Mouse (Mus musculus) hindbrain, embryonic 10.5 days (tissue): ENCODE measurements at regions not wholly inside any gene's neighbourhood (a gene's known extent, or its start where the extent isn't known, plus 50 kb on each side); places are given as distances from the start of the nearest gene placed in this dataset.

Experiments used
- DNase-seq: peaks from one replicate; pipeline ENCODE4 v3.0.0-alpha.2; 2017; ENCODE audit warnings: low spot score
- H3K27ac ChIP-seq: fragments of 300-500 bp; sonication (generic); 2 replicates; pipeline ENCODE4 v1.5.1; 2016; ENCODE audit warnings: mild to moderate bottlenecking, moderate library complexity
- H3K27me3 ChIP-seq: fragments of 300-500 bp; sonication (generic); 2 replicates; pipeline ENCODE4 v1.6.1; 2016; ENCODE audit warnings: mild to moderate bottlenecking; ENCODE audit not compliant: poor library complexity, insufficient read depth, severe bottlenecking
- H3K36me3 ChIP-seq: fragments of 300-500 bp; sonication (generic); 2 replicates; pipeline ENCODE4 v1.6.1; 2016; ENCODE audit warnings: mild to moderate bottlenecking, moderate library complexity
- H3K4me1 ChIP-seq: fragments of 300-500 bp; sonication (generic); replicated peaks from 2 replicates; pipeline ENCODE4 v1.6.1; 2016; ENCODE audit warnings: mild to moderate bottlenecking
- H3K4me3 ChIP-seq: fragments of 300-500 bp; sonication (generic); 2 replicates; pipeline ENCODE4 v1.5.1; 2016; ENCODE audit warnings: mild to moderate bottlenecking, moderate library complexity
- H3K9me3 ChIP-seq: fragments of 300-500 bp; sonication (generic); 2 replicates; pipeline ENCODE4 v1.6.1; 2016; ENCODE audit warnings: mild to moderate bottlenecking, moderate library complexity
- WGBS: fragments of 180-500 bp; shearing (Covaris S2); methylation state at CpG from one replicate; pipeline ENCODE4 v1.1.7; 2016; 5-methylcytosine and 5-hydroxymethylcytosine counted together

DNA sequence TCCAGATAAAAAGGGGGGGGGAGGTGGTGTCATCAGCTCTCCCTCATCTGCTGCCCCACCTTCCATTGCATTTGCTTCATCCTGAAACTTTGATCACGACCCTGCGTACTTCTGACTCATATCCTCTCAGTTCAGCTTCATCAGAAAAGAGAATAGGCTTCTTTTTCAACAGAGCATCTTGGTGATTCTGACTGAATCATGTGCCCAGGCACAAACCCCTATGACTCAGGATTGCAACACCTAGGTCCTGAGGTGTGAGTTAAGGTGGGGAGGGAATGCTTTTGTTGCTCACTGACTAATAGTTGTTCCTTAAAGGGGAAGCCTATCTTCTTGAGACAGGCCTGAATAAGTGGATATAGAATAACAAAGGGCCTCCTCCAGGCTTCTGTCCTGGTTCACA lies 269.2 kb upstream of the Tank start:
- 81% methylated on average over 2 of the region's 2 CpGs for WGBS
- no peaks in the 10 kb centered on the region for H3K36me3 ChIP-seq
- H3K9me3 ChIP-seq, result no peaks in the 10 kb centered on the region
- H3K27ac ChIP-seq, result no peak overlapping the region
- no peaks in the 10 kb centered on the region for H3K4me1 ChIP-seq
- H3K4me3 ChIP-seq, result no peak overlapping the region
- no peak for DNase-seq
- no peaks in the 10 kb centered on the region for H3K27me3 ChIP-seq

DNA sequence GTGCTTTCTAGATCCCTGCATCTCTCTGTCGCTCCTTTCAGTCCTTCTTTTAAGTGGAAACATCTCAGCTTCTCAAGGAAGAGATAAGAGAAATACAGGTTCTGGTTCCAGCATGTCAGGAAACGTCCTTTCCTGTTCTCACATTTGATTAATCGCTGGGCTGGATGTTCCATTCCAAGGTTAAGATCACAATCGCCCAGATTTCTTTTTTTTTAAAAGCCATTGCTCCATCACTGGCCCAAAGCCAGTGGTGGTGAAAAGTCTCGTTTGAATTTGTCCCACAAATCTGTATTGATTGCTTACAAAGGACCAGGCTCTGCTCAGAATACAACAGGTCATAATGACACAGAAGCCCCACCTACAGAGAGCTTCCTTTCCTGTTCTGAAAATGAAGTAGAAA lies 281.2 kb upstream of the Tank start:
- Histone ChIP-seq H3K36me3 (no peaks in the 10 kb centered on the region), H3K4me1 (no peaks in the 10 kb centered on the region), H3K9me3 (no peaks in the 10 kb centered on the region), H3K4me3 (no peak overlapping the region), H3K27ac (no peak overlapping the region), H3K27me3 (no peaks in the 10 kb centered on the region)
- 79% methylated on average over 5 of the region's 5 CpGs for WGBS
- no peak for DNase-seq

DNA sequence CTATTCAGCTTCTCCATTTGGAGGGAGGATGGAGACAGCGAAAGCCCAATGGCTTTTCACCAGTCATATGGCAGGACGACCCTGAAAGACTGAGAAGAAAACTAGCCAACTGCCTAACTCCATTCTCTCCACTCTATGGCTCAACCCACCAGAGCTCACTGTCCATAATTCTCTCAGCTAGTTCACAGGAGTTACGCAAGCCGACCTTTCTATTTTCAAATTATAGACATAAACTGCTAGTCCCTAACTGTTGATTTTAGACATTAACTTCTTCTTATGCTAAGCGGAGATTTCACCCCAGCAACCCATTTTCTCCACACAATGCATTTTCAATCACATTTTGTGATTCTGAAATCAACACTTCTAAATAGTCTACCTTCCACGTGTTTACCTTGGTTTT lies 281.8 kb upstream of the Tank start:
- Histone ChIP-seq H3K36me3 (no peaks in the 10 kb centered on the region), H3K27ac (no peak overlapping the region), H3K27me3 (no peaks in the 10 kb centered on the region), H3K4me3 (no peak overlapping the region), H3K4me1 (no peaks in the 10 kb centered on the region), H3K9me3 (no peaks in the 10 kb centered on the region)
- 85% methylated on average over 6 of the region's 6 CpGs for WGBS
- DNase-seq, result no peak

DNA sequence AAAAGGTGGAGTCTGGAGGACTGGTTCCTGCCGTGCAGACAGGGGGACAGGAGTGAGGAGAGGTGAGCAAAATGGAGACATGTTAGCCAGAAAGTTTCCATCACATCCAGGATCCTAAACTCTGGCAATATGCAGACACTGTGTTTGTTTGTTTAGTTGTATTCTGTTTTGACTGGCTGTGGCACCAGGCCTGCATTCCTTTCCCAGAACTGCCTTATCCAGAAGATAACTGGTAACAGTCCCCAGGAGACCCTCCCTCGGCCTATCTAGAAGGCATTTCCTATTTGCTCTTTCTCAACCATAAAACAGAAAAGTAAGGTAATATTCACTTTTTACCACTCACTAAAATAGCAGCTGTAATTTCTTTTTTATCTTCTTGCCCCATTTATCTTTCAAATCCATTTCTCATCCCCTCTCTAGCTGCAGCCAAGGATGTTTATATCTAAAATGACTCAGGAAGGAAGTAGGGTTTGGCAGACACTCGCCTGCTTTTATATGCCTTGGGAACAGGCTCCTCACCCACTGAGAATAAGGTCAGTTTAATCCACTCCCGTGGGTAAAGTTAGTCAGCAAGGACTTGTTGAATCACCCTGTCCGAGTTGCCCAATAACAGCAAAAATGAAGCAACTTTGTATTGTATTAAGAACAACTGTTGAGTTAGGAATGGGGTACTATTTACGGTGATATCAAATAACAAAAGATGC lies 283.0 kb upstream of the Tank start:
- Histone ChIP-seq H3K4me3 (no peak overlapping the region), H3K27ac (no peak overlapping the region), H3K4me1 (no peaks in the 10 kb centered on the region), H3K36me3 (no peaks in the 10 kb centered on the region), H3K27me3 (no peaks in the 10 kb centered on the region), H3K9me3 (no peaks in the 10 kb centered on the region)
- WGBS, result 72% methylated on average over 6 of the region's 6 CpGs
- no peak for DNase-seq

DNA sequence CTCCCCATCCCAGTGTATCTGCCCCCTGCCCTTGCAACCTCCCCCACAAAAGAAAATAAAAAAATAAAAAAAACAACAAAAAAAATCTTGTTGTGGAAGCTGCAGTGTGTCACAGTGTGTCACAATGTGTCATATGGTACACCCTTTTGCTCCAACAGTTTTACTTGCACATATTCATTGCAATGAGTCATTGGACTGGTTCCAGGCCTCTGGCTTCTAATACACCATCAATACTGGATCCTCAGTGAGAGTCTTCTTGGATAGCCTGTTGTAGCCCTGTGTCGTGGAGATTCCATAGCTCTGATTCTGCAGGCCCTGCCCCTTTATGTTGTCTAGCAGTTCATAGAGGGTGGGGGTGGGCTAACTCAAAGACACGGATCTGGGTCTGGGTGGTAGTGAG lies 290.1 kb upstream of the Tank start:
- WGBS, result 77% methylated on average over 2 of the region's 2 CpGs
- H3K4me1 ChIP-seq, result no peaks in the 10 kb centered on the region

DNA sequence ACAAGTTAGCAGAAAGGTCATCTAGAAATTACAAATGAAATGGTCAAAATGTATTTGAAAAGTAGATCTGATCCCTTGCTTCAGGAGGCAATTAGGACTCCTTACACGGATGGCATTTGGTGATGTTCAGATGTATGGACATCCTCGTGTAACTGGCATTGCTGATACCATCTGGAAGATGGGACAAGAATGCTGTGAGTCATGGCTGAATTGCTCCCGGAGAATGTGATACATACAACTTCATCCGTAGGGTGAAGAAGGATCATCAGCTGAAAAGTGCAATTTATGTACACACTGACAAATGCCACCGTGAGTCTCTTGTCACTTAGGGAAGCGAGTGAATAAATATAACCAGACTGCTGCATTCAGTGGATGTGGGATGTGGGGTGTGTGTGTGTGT lies 293.7 kb upstream of the Tank start:
- Histone ChIP-seq H3K4me1 (no peaks in the 10 kb centered on the region), H3K4me3 (no peak overlapping the region)
- no peak for DNase-seq

More for the DNA sequence above, 290.1 kb upstream of the Tank start:
- no peak for DNase-seq
- Histone ChIP-seq H3K27me3 (no peaks in the 10 kb centered on the region), H3K4me3 (no peak overlapping the region), H3K36me3 (no peaks in the 10 kb centered on the region), H3K27ac (no peak overlapping the region), H3K9me3 (no peaks in the 10 kb centered on the region)

DNA sequence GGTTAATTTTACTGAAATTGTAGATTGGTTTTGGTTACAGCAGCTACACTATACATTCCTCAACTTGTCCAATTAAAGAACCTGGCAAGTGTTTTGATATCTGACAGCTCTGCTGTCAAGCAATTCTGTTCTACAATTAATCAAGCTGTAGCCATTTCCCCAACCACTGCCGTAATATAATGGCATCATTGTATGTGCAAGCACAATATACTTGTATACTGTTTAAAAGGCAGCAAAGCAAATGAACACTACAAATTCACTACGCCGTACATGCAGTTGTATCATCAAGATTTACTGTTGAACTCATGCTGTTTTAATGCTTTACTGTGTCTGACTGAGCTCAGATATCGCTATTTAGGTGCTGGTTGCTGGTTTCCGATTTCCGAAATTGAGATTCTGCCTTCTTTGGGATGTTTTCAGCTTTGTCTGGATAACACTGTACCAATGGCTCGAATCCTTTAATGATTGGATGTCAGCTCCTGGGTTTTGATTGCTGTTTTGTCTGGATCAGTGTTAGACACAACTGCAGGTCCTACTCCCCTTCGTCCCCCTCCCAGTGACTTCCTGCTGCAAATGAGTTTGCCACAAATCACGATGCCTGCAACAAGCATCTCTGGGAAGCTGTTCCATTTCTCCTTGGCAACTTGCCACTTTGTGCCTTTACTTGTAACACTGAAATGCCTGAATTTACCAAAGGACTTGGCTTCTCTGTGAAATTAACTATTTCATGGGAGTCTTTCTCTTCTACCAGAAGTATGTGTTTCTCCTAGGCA lies 294.4 kb upstream of the Tank start:
- Histone ChIP-seq H3K27ac (no peak overlapping the region), H3K4me3 (no peak overlapping the region), H3K4me1 (no peaks in the 10 kb centered on the region), H3K9me3 (no peaks in the 10 kb centered on the region), H3K36me3 (no peaks in the 10 kb centered on the region), H3K27me3 (no peaks in the 10 kb centered on the region)
- DNase-seq, result no peak
- whole genome bisulfite sequencing, result 90% methylated on average over 9 of the region's 9 CpGs

More for the DNA sequence above, 293.7 kb upstream of the Tank start:
- WGBS, result 90% methylated on average over 6 of the region's 6 CpGs
- H3K9me3 ChIP-seq, result no peaks in the 10 kb centered on the region
- no peaks in the 10 kb centered on the region for H3K27me3 ChIP-seq
- no peak overlapping the region for H3K27ac ChIP-seq
- no peaks in the 10 kb centered on the region for H3K36me3 ChIP-seq

DNA sequence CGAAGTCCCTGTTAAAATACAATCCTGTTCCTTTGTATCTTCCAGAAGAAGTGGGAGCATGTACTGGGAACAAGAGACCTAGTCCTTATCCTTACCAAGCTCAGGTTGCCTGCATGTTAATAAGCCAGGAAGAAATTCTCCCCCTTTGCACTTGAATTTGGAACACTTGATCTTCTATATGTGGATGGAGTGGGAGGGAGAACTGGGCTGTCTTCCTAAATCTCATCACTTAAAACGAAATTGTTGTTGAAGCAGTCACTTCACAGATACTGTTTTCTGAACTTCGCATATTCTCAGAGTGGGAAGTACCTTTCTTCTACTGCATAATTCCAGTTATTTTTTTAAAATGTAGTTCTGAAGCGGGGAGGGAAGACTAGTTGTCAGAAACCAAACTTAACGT lies 305.7 kb upstream of the Tank start:
- Histone ChIP-seq H3K27ac (no peak overlapping the region), H3K4me1 (no peaks in the 10 kb centered on the region), H3K9me3 (no peaks in the 10 kb centered on the region), H3K27me3 (no peaks in the 10 kb centered on the region), H3K36me3 (no peaks in the 10 kb centered on the region), H3K4me3 (no peak overlapping the region)
- WGBS, result 86% methylated on average over 5 of the region's 5 CpGs
- DNase-seq, result no peak

DNA sequence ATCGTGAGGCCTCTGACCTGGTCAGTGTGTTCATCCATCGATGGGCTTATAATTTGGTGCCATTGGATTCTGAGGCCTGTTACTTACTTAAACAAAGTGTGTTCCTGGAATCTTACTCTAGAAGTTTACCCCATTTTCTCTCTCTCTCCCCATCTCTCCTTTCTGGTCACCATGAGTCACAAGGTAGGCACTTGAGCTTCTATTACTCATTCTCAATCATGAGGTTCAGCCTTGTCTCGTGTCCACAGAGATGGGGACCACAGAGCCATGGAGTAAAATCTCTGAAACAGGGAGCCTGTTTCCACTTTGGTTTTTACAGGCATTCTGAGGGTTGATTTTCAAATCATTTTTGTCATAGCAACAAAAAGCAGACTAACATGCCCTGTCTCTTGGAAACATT lies 304.7 kb upstream of the Rbms1 start:
- WGBS, result 93% methylated on average over 3 of the region's 3 CpGs
- Histone ChIP-seq H3K27ac (no peak overlapping the region), H3K4me1 (no peaks in the 10 kb centered on the region), H3K4me3 (no peak overlapping the region), H3K36me3 (no peaks in the 10 kb centered on the region), H3K9me3 (no peaks in the 10 kb centered on the region), H3K27me3 (no peaks in the 10 kb centered on the region)
- no peak for DNase-seq

DNA sequence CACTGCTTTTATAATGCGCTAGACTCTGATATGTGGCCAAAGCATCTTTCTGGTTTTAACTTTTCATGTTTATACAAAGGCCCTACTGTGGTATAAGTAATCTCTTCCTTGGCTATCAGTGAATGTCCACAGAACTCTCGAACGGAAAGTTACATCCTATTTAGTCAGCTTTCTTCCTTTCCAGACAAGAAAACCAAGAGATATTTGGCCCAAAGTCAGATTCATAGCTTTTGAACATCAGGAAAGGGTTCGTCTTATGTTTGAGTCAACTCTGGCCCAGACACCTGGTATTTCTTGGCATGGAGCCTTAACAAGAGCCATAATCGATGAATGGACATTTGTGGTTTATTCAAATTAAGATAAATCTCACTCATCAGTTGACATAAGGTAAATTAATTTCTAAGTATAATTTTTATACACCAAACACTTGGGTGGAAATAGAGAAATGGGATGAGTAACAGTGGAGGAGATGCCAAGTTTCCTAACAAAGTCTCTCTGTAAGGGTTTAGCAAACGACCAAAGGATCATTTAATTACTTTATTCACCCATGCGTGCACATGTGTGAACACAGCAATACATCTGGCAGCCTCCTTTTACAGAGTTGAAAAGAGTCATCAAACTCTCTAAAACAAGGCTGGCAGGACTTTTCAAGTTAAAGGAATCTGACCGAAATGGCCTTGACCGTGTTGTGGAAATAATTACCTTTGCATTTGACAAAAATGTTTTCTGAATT lies 287.2 kb upstream of the Rbms1 start:
- Histone ChIP-seq H3K4me1 (peaks cover 11% of the 10 kb centered on the region), H3K36me3 (no peaks in the 10 kb centered on the region), H3K27me3 (no peaks in the 10 kb centered on the region), H3K9me3 (no peaks in the 10 kb centered on the region), H3K4me3 (no peak overlapping the region), H3K27ac (no peak overlapping the region)
- 77% methylated on average over 9 of the region's 9 CpGs for WGBS
- no peak for DNase-seq

DNA sequence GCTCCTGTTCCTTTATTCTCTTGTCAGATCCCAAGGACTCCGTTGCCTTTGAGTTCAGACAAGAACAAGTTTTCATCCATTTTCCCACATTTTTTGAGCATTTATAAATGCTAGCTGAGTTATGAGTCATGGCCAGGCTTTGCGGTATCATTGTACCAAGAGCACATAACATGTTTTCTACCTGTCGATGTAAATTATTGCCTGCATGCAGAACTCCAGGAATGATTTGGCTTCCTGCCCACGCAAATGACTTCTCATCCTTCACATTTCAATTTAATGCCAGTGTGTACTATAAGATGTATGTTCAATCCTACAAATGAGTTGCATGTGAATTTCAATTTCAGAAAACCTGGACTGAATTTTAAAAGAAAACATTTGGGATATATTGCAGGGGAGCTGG lies 285.0 kb upstream of the Rbms1 start:
- WGBS, result 95% methylated on average over 4 of the region's 4 CpGs
- H3K27me3 ChIP-seq, result no peaks in the 10 kb centered on the region
- no peak overlapping the region for H3K4me3 ChIP-seq
- peaks cover 11% of the 10 kb centered on the region for H3K4me1 ChIP-seq
- H3K9me3 ChIP-seq, result no peaks in the 10 kb centered on the region
- DNase-seq, result no peak
- no peaks in the 10 kb centered on the region for H3K36me3 ChIP-seq
- no peak overlapping the region for H3K27ac ChIP-seq

DNA sequence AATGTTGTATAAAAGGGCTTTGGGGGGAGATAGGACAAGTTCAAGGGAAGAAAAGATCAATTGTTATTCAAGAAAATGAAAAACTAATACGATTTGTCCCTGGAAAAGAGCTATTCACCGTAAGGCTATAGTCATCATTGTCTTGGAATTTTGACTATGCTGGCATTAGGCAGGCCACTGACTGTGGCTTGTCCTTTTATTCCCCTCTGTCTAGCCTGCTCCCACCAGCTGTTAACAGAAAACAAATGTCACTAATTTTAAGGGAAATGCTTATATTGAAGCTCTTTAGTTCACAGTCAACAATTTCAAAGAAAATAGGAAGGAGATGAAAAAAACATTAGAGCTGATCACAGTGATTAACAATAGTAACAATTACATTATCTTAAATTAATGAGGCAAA lies 284.3 kb upstream of the Rbms1 start:
- 34% methylated on average over 2 of the region's 2 CpGs for whole genome bisulfite sequencing
- Histone ChIP-seq H3K27ac (no peak overlapping the region), H3K4me3 (no peak overlapping the region), H3K9me3 (no peaks in the 10 kb centered on the region), H3K4me1 (peaks cover 11% of the 10 kb centered on the region), H3K27me3 (no peaks in the 10 kb centered on the region), H3K36me3 (no peaks in the 10 kb centered on the region)
- no peak for DNase-seq

DNA sequence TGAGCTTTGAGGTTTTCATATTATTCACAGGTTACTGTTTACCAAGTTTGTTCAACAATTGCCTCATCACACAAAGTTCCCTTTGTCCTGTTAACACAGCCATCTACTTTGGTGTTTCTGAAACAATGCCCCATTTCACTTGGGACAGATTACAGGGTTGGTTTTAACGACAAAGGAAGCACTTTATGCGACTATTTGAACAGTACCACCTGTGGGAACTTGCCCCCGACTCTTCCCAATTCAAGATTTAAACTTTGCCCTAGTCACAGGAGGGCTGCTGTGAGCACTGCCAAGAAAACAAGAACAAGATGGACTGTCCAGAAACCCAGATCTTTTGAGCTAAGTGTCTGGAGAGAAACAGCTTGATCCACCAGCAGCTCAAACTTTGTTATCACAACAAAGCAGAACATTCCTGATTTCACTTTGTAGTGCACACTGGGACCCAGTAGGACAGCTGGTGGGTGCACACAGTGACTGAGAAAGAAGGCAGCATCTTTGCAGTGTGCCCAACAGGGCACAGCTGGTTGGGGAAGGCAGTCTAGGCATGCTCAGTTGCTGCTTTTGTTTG lies 283.8 kb upstream of the Rbms1 start:
- Histone ChIP-seq H3K9me3 (no peaks in the 10 kb centered on the region), H3K4me1 (peaks cover 11% of the 10 kb centered on the region), H3K4me3 (no peak overlapping the region), H3K36me3 (no peaks in the 10 kb centered on the region), H3K27ac (0 out of 2 replicates have a peak overlapping the region, but pooled peaks have one; percentile 26), H3K27me3 (no peaks in the 10 kb centered on the region)
- DNase-seq, result peak; percentile 12
- WGBS, result 14% methylated on average over 3 of the region's 3 CpGs
